Mouse (Mus musculus) C2C12 (cell line): ENCODE measurements at regions not wholly inside any gene's neighbourhood (a gene's known extent, or its start where the extent isn't known, plus 50 kb on each side); places are given as distances from the start of the nearest gene placed in this dataset.

Experiments used
- H3K27me3 ChIP-seq: one replicate; pipeline ENCODE4 v1.6.1; 2011; ENCODE audit not compliant: control insufficient read depth, insufficient read depth, insufficient read length
- H3K36me3 ChIP-seq: one replicate; pipeline ENCODE4 v1.6.1; 2011; ENCODE audit not compliant: control insufficient read depth, insufficient read depth
- H3K4me3 ChIP-seq: one replicate; pipeline ENCODE4 v1.5.1; 2011; ENCODE audit warnings: mild to moderate bottlenecking, control low read depth; ENCODE audit not compliant: poor library complexity, insufficient read depth, severe bottlenecking
- H3K79me2 ChIP-seq: one replicate; pipeline ENCODE4 v1.6.1; 2011; ENCODE audit not compliant: control insufficient read depth, insufficient read depth
- H3K79me3 ChIP-seq: one replicate; pipeline ENCODE4 v1.6.1; 2011; ENCODE audit warnings: low read depth, control low read depth
- H3ac ChIP-seq: one replicate; pipeline ENCODE3; 2011; ENCODE audit warnings: low read depth; ENCODE audit not compliant: control insufficient read depth, insufficient read length
- CEBPB ChIP-seq: IDR thresholded peaks from one replicate; pipeline ENCODE4 v1.6.1; 2011; ENCODE audit warnings: low read depth, mild to moderate bottlenecking, control low read depth, moderate library complexity
- CTCF ChIP-seq: IDR thresholded peaks from one replicate; pipeline ENCODE4 v1.5.1; 2011; ENCODE audit not compliant: control insufficient read depth, insufficient read depth, insufficient read length
- FOSL1 ChIP-seq: IDR thresholded peaks from one replicate; pipeline ENCODE4 v1.8.0; 2011; ENCODE audit warnings: mild to moderate bottlenecking, low read length; ENCODE audit not compliant: poor library complexity, insufficient read depth, severe bottlenecking
- MAX ChIP-seq: IDR thresholded peaks from one replicate; pipeline ENCODE4 v1.6.1; 2011; ENCODE audit warnings: mild to moderate bottlenecking, control low read depth
- MYOD1 ChIP-seq: IDR thresholded peaks from one replicate; pipeline ENCODE4 v1.6.1; 2011; ENCODE audit warnings: low read depth; ENCODE audit not compliant: control insufficient read depth, insufficient read length
- MYOG ChIP-seq: IDR thresholded peaks from one replicate; pipeline ENCODE4 v1.6.1; 2011; ENCODE audit not compliant: control insufficient read depth, insufficient read length; ENCODE audit errors: extremely low read depth
- USF1 ChIP-seq: IDR thresholded peaks from one replicate; pipeline ENCODE4 v1.6.1; 2011; ENCODE audit warnings: low read depth, mild to moderate bottlenecking, control low read depth, moderate library complexity

DNA sequence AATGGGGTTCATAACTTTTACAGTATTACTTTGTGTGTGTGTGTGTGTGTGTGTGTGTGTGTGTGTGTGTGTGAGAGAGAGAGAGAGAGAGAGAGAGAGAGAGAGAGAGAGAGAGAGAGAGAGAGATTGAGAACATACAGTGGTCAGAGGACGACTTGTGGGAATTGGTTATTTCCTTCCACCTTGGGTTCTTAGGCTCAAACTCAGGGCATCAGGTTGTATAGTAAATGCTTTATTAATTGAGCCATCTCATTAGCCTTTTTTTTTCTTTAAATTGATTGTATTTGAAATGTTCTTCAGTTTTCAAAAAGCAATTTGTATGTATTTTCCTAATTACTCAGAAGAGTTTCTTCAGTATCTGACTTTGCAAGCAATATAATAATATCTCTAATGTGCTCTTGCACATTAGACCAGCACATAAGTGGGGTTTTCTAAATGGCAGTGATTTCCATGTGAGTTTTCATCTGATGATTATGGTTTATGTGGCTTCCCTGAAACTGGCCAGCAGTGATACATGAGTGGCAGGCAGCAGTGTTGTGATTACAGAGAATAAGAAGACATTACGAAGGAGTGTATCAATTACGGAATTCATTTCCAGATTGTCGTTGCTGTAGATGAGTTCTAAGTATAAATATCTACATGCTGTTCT is 86.2 kb upstream of the Mtap start:
- Histone ChIP-seq H3K27me3 (no peaks in the 10 kb centered on the region), H3K4me3 (no peak overlapping the region), H3ac (no peak overlapping the region), H3K79me2 (peaks cover 15% of the 10 kb centered on the region), H3K36me3 (no peaks in the 10 kb centered on the region), H3K79me3 (no peaks in the 10 kb centered on the region)
- TF ChIP-seq CEBPB, result no peak
- no peak for TF ChIP-seq USF1
- TF ChIP-seq MYOG, result no peak
- no peak for TF ChIP-seq FOSL1
- no peak for TF ChIP-seq MYOD1
- TF ChIP-seq MAX, result no peak
- TF ChIP-seq CTCF, result no peak

DNA sequence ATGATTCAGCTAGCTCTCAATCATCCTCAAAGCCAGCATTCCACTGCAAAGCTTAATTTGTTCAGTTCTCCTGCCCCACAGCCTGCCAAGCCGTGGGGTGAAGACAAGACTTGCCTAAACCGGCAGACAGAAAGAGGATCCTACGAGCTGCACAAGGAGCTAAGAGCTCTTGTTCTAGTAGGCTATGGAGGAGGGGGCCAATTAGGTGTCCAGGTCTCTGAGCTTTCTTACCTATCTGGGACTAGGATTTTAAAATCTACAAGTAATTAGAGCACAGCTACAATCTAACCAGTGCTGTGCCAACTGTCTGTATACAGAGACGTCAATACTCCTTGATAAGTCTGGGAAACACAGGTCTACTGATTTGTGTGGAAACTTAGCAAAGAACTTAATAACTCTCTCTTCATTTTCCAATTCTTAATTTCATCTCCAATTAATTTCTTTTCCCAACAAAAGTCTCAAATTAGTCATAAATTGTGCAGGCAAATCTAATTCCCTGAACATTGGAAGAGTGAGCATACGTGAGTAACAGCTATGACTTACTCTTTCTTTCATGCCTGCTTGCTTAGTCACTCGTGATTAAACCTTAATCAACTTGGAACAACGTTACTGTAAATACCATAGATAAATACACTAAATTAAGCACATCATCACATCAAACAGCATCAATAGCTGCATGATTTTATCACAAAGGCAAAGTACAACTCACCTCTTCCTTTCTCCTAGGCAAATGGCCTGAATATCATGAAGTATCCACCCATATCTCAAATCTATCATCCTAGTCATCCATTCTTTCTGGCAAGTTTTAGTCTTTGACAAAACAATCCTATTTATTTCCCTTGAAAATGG is 87.1 kb upstream of the Mtap start:
- TF ChIP-seq MAX (no peak), FOSL1 (peak; percentile 89), CEBPB (no peak), USF1 (no peak), CTCF (no peak), MYOG (no peak), MYOD1 (peak; percentile 1)
- H3K36me3 ChIP-seq, result no peaks in the 10 kb centered on the region
- H3K79me2 ChIP-seq, result peaks cover 7% of the 10 kb centered on the region
- no peak overlapping the region for H3K4me3 ChIP-seq
- no peaks in the 10 kb centered on the region for H3K27me3 ChIP-seq
- H3ac ChIP-seq, result no peak overlapping the region
- H3K79me3 ChIP-seq, result no peaks in the 10 kb centered on the region

DNA sequence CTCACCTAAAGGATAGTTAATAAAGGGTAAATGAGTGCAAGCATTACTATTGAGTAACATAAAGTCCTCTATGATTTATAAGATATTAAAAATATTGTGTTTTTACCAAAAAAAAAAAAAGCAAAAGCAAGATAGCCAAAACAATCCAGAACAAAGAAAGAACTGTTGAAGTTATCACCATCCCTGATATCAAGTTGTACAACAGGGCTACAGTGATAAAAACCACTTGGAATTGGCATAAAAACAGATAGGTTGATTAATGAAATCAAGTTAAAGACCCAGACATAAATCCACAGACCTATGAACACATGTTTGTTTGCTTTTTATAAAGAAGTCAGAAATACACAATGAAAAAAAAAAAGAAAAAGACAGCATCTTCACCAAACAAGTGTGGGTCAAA is 92.4 kb upstream of the Mtap start:
- Histone ChIP-seq H3K79me2 (peaks cover 19% of the 10 kb centered on the region), H3K79me3 (no peaks in the 10 kb centered on the region), H3ac (no peak overlapping the region), H3K4me3 (no peak overlapping the region), H3K27me3 (no peaks in the 10 kb centered on the region), H3K36me3 (no peaks in the 10 kb centered on the region)
- no peak for TF ChIP-seq FOSL1
- no peak for TF ChIP-seq MYOD1
- no peak for TF ChIP-seq CEBPB
- no peak for TF ChIP-seq MYOG
- TF ChIP-seq CTCF, result no peak
- TF ChIP-seq USF1, result no peak
- no peak for TF ChIP-seq MAX

DNA sequence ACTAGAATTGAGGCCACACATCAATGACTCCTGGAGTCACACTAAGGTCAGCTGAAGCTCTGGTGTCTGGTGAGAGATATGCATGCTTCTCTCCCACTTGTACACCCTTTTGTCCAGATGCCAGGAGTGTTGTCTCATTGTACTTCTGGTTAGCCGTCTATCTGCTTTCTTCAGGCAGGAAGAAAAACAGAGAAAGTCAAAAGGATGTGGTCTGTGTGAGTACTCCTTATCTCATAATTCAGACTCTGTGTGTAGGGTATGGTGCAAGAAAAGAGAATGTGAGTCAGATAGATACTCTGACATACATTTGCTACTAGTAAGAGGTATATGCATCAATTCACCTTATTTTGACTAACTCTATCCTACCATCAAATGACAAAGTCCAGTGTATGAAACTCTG is 92.9 kb upstream of the Mtap start:
- Histone ChIP-seq H3K79me2 (peaks cover 19% of the 10 kb centered on the region), H3ac (no peak overlapping the region), H3K27me3 (no peaks in the 10 kb centered on the region), H3K36me3 (no peaks in the 10 kb centered on the region), H3K4me3 (no peak overlapping the region), H3K79me3 (no peaks in the 10 kb centered on the region)
- TF ChIP-seq CEBPB (peak; percentile 97), FOSL1 (peak; percentile 53), USF1 (no peak), MAX (no peak), CTCF (no peak), MYOG (no peak), MYOD1 (peak; percentile 36)

DNA sequence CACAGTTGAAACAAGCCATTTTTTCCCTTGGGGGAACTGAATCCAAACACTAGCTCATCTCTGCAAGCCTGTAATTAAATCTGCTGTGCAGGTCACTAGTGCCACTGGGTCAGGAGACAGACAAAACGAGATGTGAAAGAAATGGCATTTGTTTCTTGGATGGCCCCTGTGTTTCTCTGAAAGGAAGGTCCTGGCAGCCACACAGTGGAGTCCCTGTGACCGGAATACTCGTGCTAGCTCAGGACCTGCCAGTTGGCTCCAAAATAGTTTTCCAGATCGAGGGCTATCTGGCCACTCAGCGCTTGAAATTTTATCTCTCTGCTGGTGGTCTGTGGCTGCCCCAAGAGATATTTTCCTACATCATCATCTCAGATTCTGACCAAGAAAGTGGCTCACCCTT is 96.1 kb upstream of the Mtap start:
- no peak overlapping the region for H3ac ChIP-seq

DNA sequence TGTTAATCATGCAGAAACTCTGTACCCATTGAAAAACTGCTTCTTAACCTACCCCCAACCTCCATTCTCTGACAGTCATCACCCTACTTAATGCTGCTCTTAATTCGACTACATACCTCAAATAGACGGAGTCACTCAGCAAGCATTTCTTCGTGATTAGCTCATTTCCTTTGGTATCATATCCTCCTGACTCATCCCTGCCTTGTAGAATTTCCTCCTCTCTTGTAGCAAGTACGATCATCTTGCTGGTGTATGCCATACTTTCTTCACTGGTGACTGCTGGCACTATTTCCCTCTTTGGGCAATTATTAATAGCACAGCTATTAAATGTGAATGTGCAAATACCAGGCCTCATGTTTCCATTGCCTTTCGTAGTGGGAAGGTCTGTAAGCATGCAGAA is 98.0 kb upstream of the Mtap start:
- Histone ChIP-seq H3K79me2 (peaks cover 19% of the 10 kb centered on the region), H3K36me3 (no peaks in the 10 kb centered on the region), H3K79me3 (no peaks in the 10 kb centered on the region), H3ac (no peak overlapping the region), H3K4me3 (no peak overlapping the region), H3K27me3 (no peaks in the 10 kb centered on the region)
- no peak for TF ChIP-seq MYOD1
- peak; percentile 80 for TF ChIP-seq FOSL1

More for the DNA sequence above, 96.1 kb upstream of the Mtap start:
- Histone ChIP-seq H3K79me3 (no peaks in the 10 kb centered on the region), H3K27me3 (no peaks in the 10 kb centered on the region), H3K36me3 (no peaks in the 10 kb centered on the region), H3K79me2 (peaks cover 19% of the 10 kb centered on the region), H3K4me3 (no peak overlapping the region)
- peak; percentile 59 for TF ChIP-seq FOSL1
- TF ChIP-seq USF1, result no peak
- TF ChIP-seq MYOD1, result peak; percentile 46
